Mouse (Mus musculus) forebrain, postnatal 0 days (tissue): ENCODE data around the gene Setdb1. TPM values are rescaled to one million over a fixed set of nuclear protein-coding genes. Genes with fewer than 3 reads are reported as not detected.
A peak's percentile ranks its signal among the peaks of the same experiment; 100 is the strongest.

ENCODE experiments used
- ATAC-seq: fragments of 200-750 bp; cut with Nextera tagmentation; 2 replicates; pipeline ENCODE4 v1.8.0; 2017; ENCODE audit warnings: mild to moderate bottlenecking, moderate library complexity
- DNase-seq: peaks from one replicate; pipeline ENCODE4 v3.0.0-alpha.2; 2015
- H3K27ac ChIP-seq: fragments of 300-500 bp; sonication (generic); 2 replicates; pipeline ENCODE4 v1.5.1; 2014; ENCODE audit warnings: low read depth, mild to moderate bottlenecking, antibody characterized with exemption, low read length, moderate library complexity, mixed read lengths
- H3K27me3 ChIP-seq: fragments of 300-500 bp; sonication (generic); 2 replicates; pipeline ENCODE4 v1.6.1; 2014; ENCODE audit warnings: mild to moderate bottlenecking, low read length, mixed read lengths; ENCODE audit not compliant: insufficient read depth
- H3K36me3 ChIP-seq: fragments of 300-500 bp; sonication (generic); 2 replicates; pipeline ENCODE4 v1.6.1; 2014; ENCODE audit warnings: mild to moderate bottlenecking, moderate library complexity; ENCODE audit not compliant: insufficient read depth
- H3K4me1 ChIP-seq: fragments of 300-500 bp; sonication (generic); 2 replicates; pipeline ENCODE4 v1.6.1; 2014; ENCODE audit warnings: antibody characterized with exemption; ENCODE audit not compliant: insufficient read depth
- H3K4me2 ChIP-seq: fragments of 300-500 bp; sonication (generic); 2 replicates; pipeline ENCODE4 v1.6.1; 2014; ENCODE audit warnings: low read depth, mild to moderate bottlenecking, moderate library complexity
- H3K4me3 ChIP-seq: fragments of 300-500 bp; sonication (generic); 2 replicates; pipeline ENCODE4 v1.5.1; 2014; ENCODE audit warnings: low read depth, low read length, mixed read lengths
- H3K9ac ChIP-seq: fragments of 300-500 bp; sonication (generic); 2 replicates; pipeline ENCODE4 v1.6.1; 2014; ENCODE audit warnings: mild to moderate bottlenecking
- H3K9me3 ChIP-seq: fragments of 300-500 bp; sonication (generic); 2 replicates; pipeline ENCODE4 v1.6.1; 2016; ENCODE audit warnings: low read length
- CTCF ChIP-seq: sonication (generic); IDR thresholded peaks from 2 replicates; pipeline ENCODE4 v1.5.1; 2016; ENCODE audit warnings: antibody characterized with exemption, control low read depth, low read depth
- WGBS: fragments of 180-500 bp; shearing (Covaris S2); extraction: QIAGEN DNeasy Blood & Tissue Kit; methylation state at CpG from one replicate; pipeline ENCODE4 v1.1.7; 2014; 5-methylcytosine and 5-hydroxymethylcytosine counted together
- polyA plus RNA-seq: library from polyadenylated mRNA; unstranded; fragments of >200 nt; fragmentation: Nextera tagmentation; extraction: Ambion mirVana; gene quantifications from 2 replicates; pipeline ENCODE4 v1.2.1, GENCODE M21; 2015
- total RNA-seq: library from RNA; depleted of rRNA; stranded (reverse); fragments of >200 nt; gene quantifications from 2 replicates; pipeline ENCODE4 v1.2.3, GENCODE M21; 2014

The Setdb1 gene
- total and polyA plus RNA-seq, 2 experiments from 2014 or later, result 28.3 to 56.1 TPM

- H3K36me3 ChIP-seq, result peaks cover 78% of the 10 kb centered on the region
- WGBS, result 96% methylated on average over 4 of the region's 4 CpGs
- H3K4me2 ChIP-seq, result no peak overlapping the region
- DNase-seq, result no peak
- H3K4me1 ChIP-seq, result no peaks in the 10 kb centered on the region
- no peak overlapping the region for H3K4me3 ChIP-seq
- ATAC-seq, result no peak
- H3K9me3 ChIP-seq, result no peaks in the 10 kb centered on the region
- H3K9ac ChIP-seq, result no peak overlapping the region
- no peak overlapping the region for H3K27ac ChIP-seq
- H3K27me3 ChIP-seq, result no peaks in the 10 kb centered on the region
- no peak for TF ChIP-seq CTCF
These were observed 19.7 kb downstream of the Setdb1 start for GRCm38 (mm10) chr3:95337345-95337744.

- 90% methylated on average over 1 of the region's 1 CpGs for WGBS
- TF ChIP-seq CTCF, result no peak
- peaks cover 77% of the 10 kb centered on the region for H3K36me3 ChIP-seq
These were observed 25.5 kb downstream of the Setdb1 start for GRCm38 (mm10) chr3:95331528-95331927.

GRCm38 (mm10) chr3:95328803-95329404 lies 28.1 kb downstream of the Setdb1 start:
- WGBS, result 85% methylated on average over 1 of the region's 1 CpGs
- H3K36me3 ChIP-seq, result peaks cover 90% of the 10 kb centered on the region
- no peak overlapping the region for H3K9ac ChIP-seq
- DNase-seq (no peak), ATAC-seq (no peak)
- no peaks in the 10 kb centered on the region for H3K27me3 ChIP-seq
- TF ChIP-seq CTCF, result no peak
- H3K4me2 ChIP-seq, result no peak overlapping the region
- no peaks in the 10 kb centered on the region for H3K4me1 ChIP-seq
- no peaks in the 10 kb centered on the region for H3K9me3 ChIP-seq
- H3K27ac ChIP-seq, result no peak overlapping the region
- H3K4me3 ChIP-seq, result no peak overlapping the region

More at GRCm38 (mm10) chr3:95331528-95331927, 25.5 kb downstream of the Setdb1 start:
- H3K27ac ChIP-seq, result no peak overlapping the region
- DNase-seq (no peak), ATAC-seq (no peak)
- no peak overlapping the region for H3K9ac ChIP-seq
- no peaks in the 10 kb centered on the region for H3K27me3 ChIP-seq
- H3K4me1 ChIP-seq, result no peaks in the 10 kb centered on the region
- no peak overlapping the region for H3K4me3 ChIP-seq
- H3K4me2 ChIP-seq, result no peak overlapping the region
- no peaks in the 10 kb centered on the region for H3K9me3 ChIP-seq

- no peak overlapping the region for H3K4me3 ChIP-seq
- no peaks in the 10 kb centered on the region for H3K27me3 ChIP-seq
- TF ChIP-seq CTCF, result peak; percentile 34
- H3K4me1 ChIP-seq, result no peaks in the 10 kb centered on the region
- no peak overlapping the region for H3K9ac ChIP-seq
- peaks cover 98% of the 10 kb centered on the region for H3K36me3 ChIP-seq
- H3K27ac ChIP-seq, result no peak overlapping the region
- WGBS, result 94% methylated on average over 6 of the region's 6 CpGs
- no peak overlapping the region for H3K4me2 ChIP-seq
- no peak for DNase-seq
- H3K9me3 ChIP-seq, result no peaks in the 10 kb centered on the region
- ATAC-seq, result no peak
These were observed 32.4 kb downstream of the Setdb1 start for GRCm38 (mm10) chr3:95324454-95325144.

GRCm38 (mm10) chr3:95323429-95323828 lies 33.6 kb downstream of the Setdb1 start:
- no peaks in the 10 kb centered on the region for H3K27me3 ChIP-seq
- no peaks in the 10 kb centered on the region for H3K9me3 ChIP-seq
- no peak overlapping the region for H3K4me3 ChIP-seq
- ATAC-seq, result no peak
- 96% methylated on average over 3 of the region's 3 CpGs for WGBS
- peaks cover 87% of the 10 kb centered on the region for H3K36me3 ChIP-seq
- DNase-seq, result no peak
- H3K4me1 ChIP-seq, result no peaks in the 10 kb centered on the region
- no peak for TF ChIP-seq CTCF
- no peak overlapping the region for H3K9ac ChIP-seq
- H3K27ac ChIP-seq, result no peak overlapping the region
- H3K4me2 ChIP-seq, result no peak overlapping the region

GRCm38 (mm10) chr3:95319701-95320625 lies 37.0 kb downstream of the Setdb1 start:
- no peak for TF ChIP-seq CTCF
- 71% methylated on average over 12 of the region's 12 CpGs for WGBS
- Histone ChIP-seq H3K27me3 (no peaks in the 10 kb centered on the region), H3K9ac (no peak overlapping the region), H3K4me1 (peaks cover 13% of the 10 kb centered on the region), H3K4me3 (no peak overlapping the region), H3K4me2 (no peak overlapping the region), H3K36me3 (peaks cover 53% of the 10 kb centered on the region), H3K27ac (no peak overlapping the region), H3K9me3 (no peaks in the 10 kb centered on the region)
- no peak for ATAC-seq
- DNase-seq, result no peak
